Mouse (Mus musculus) megakaryocyte-erythroid progenitor cell, adult 5-6 weeks (primary cell): ENCODE data around the gene Dtnb. TPM values are rescaled to one million over a fixed set of nuclear protein-coding genes. Genes with fewer than 3 reads are reported as not detected.
"Not testable (repeated sequence)": the region's sequence is repeated elsewhere in the genome, so short reads cannot be mapped to it uniquely, and the experiment has no call there.

Experiments used
- ATAC-seq: replicated peaks from 2 replicates; pipeline ENCODE4 v1.8.0; 2016; ENCODE audit warnings: mild to moderate bottlenecking, inconsistent platforms; ENCODE audit not compliant: severe bottlenecking, poor library complexity, low FRiP score, low TSS enrichment
- total RNA-seq, 2 experiments: library from RNA; stranded (forward) in 1 of 2; stranded (reverse) in 1 of 2; fragments of 200-1000, 215-1000 nt in 1 of 2; fragments of >200 nt in 1 of 2; fragmentation: Nextera tagmentation in 1 of 2; gene quantifications; 2 replicates each; pipeline ENCODE4 v1.2.3; 2014 to 2017

Gene Dtnb
- 43.8 and 49.1 TPM in 2 replicates for total RNA-seq (2014; fragmentation: Nextera tagmentation)
- total RNA-seq (2017): 16.8 and 22.9 TPM in 2 replicates

- ATAC-seq: peak; percentile 28
These were observed at the start of gene Dtnb for GRCm38 (mm10) chr12:3571787-3572580. Dtnb (plus strand) TSS chr12:3572381.

GRCm38 (mm10) chr12:3525536-3525935, 46.6 kb upstream of the Dtnb start:
- ATAC-seq: no peak

- ATAC-seq: not testable (repeated sequence)
These were observed 36.7 kb upstream of the Dtnb start for GRCm38 (mm10) chr12:3535446-3535845.

- ATAC-seq: peak; percentile 67
These were observed 34.6 kb upstream of the Dtnb start for GRCm38 (mm10) chr12:3537616-3538015.

GRCm38 (mm10) chr12:3538036-3538435, 34.1 kb upstream of the Dtnb start:
- no peak for ATAC-seq

GRCm38 (mm10) chr12:3539605-3540004, 32.6 kb upstream of the Dtnb start:
- no peak for ATAC-seq

GRCm38 (mm10) chr12:3540871-3541270, 31.3 kb upstream of the Dtnb start:
- no peak for ATAC-seq

GRCm38 (mm10) chr12:3545451-3545850, 26.7 kb upstream of the Dtnb start:
- no peak for ATAC-seq

GRCm38 (mm10) chr12:3546121-3546658, 26.0 kb upstream of the Dtnb start:
- no peak for ATAC-seq

- ATAC-seq: no peak
These were observed 25.4 kb upstream of the Dtnb start for GRCm38 (mm10) chr12:3546781-3547180.

GRCm38 (mm10) chr12:3547506-3547905, 24.7 kb upstream of the Dtnb start:
- ATAC-seq: no peak

- no peak for ATAC-seq
These were observed 24.3 kb upstream of the Dtnb start for GRCm38 (mm10) chr12:3547911-3548310.

GRCm38 (mm10) chr12:3548582-3549211, 23.5 kb upstream of the Dtnb start:
- ATAC-seq: no peak

- no peak for ATAC-seq
These were observed 21.9 kb upstream of the Dtnb start for GRCm38 (mm10) chr12:3550280-3550679.

- no peak for ATAC-seq
These were observed 14.5 kb upstream of the Dtnb start for GRCm38 (mm10) chr12:3557414-3558319.

- ATAC-seq: peak; percentile 99
These were observed 11.6 kb upstream of the Dtnb start for GRCm38 (mm10) chr12:3560596-3560995.

GRCm38 (mm10) chr12:3561032-3561431, 11.1 kb upstream of the Dtnb start:
- ATAC-seq: peak; percentile 85

- ATAC-seq: no peak
These were observed 9.4 kb upstream of the Dtnb start for GRCm38 (mm10) chr12:3562806-3563205.

GRCm38 (mm10) chr12:3563659-3564058, 8.5 kb upstream of the Dtnb start:
- no peak for ATAC-seq
